Mouse (Mus musculus): ENCODE measurements around the gene Gcn1l1. TPM values are rescaled to one million over a fixed set of nuclear protein-coding genes. Genes with fewer than 3 reads are reported as not detected.

Gcn1l1 gene
- total RNA-seq, 2 experiments from 2014 or later, result 52.4 to 63.2 TPM

GRCm38 (mm10) chr5:115656677-115657076 lies 91.6 kb downstream of the Gcn1l1 start:
- DNase-seq, result no peak

GRCm38 (mm10) chr5:115657234-115657633 lies 92.2 kb downstream of the Gcn1l1 start:
- no peak for DNase-seq

DNA sequence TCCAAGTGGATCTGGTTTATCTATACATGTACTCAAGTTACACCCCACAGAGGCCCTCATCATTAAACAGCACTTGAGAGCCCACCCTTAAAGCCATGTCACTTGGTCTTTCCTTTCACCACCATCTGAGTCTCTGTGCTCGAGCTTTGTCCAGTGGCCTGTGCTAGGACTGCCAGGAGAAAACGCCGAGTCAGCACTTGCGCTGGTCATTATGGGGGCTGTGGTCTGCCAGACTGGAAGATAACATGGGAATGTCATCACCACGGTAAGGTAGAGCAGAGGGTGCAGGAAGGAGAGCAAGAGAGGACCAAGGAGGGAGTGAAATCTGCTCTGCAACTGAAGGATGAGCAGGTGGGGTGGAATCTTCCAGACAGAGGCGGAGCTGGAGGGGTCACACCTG lies 93.3 kb downstream of the Gcn1l1 start:
- no peak for DNase-seq

GRCm38 (mm10) chr5:115662658-115663057 lies 97.6 kb downstream of the Gcn1l1 start:
- DNase-seq, result no peak

DNA sequence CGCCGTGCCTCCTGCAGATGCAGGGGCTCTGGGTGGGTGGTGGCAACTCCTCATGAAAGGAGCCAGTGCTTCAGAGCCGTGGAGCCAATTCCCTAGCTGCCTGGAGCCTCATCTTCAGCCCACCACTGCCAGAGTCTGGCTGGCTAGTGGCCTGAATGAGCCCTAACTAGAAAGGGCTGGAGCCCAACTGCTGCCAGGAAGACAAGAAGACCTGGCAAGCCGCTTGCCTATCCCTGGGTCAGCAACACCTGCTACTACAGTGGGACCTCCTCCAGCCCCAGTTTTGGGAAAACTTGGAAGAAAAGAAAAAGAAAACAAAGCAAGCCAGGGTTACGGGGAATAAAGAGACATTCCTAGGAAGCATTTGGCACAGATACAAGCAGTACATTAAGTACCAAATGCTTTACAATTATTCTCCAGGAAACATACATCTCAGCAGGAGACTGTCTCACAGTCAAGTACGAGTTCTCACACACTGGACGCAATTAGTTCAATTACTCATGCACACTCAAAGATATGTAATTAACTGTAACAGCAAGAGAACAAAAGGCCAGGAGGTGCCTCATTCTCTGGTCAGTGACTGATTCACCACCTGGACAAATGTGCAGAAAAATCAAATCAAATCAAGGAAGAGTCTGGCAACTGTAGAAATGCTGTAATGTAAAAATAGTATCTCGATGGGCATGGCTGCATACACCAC lies 101.5 kb downstream of the Gcn1l1 start:
- no peak for DNase-seq

GRCm38 (mm10) chr5:115667210-115667609 lies 102.2 kb downstream of the Gcn1l1 start:
- DNase-seq, result no peak

DNA sequence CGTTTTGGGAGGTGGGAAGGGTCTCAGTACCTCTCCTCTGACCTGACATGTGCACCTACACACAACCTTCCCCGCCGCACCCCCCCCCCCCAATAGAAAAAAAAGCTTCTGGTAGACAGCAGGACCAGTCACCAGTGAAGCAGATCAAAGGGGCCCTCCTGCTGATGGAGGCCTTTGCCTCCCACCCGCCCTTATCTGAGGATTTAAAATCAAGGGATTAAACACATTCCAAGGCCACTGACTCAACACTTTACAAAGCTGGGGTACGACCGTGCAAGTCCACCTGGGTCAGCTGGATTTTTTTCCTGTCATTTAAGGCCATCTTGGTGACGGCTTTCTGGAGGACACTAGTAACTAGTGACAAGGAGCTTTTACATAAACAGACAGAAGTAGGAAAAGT lies 102.8 kb downstream of the Gcn1l1 start:
- no peak for DNase-seq

DNA sequence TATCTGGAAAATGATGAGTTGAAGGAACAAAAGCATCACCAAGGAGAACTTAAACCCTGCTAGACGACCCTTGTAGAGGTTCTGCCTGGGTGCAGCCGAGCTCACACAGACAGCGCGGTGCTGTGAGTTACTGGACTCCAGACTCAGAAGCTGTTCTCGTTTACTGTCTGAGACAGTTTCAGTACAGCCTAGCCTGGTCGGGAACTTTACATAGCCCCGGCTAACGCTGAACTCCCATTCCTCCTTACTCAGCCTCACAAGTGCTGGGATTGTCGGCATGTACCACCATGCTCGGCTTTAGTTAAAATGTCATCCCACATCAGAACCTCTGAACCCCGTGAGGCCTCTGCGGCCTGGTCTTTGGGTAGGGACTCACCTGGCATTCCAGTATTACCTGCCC lies 103.9 kb downstream of the Gcn1l1 start:
- DNase-seq, result no peak

- DNase-seq, result no peak
Observed at GRCm38 (mm10) chr5:115669974-115670373, 104.9 kb downstream of the Gcn1l1 start.

DNA sequence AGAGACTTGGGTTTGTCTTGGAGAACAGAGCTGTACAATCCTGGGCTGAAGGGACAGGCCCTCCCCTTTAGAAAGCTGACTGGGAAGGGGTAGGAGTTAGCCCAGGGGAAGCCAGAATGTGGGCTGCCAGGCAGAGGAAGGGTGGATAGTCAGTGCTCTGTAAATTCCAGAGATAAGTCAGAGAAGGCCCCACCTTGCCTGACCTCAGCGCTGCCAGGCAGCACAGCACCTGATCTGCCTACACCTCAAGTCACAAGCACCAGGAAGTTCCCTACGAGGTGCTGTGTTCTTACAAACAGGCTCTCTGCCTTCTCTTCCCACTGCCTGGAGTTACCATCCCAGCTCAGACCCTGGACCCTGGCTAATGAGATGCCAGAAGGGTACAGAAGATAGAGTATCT lies 105.4 kb downstream of the Gcn1l1 start:
- DNase-seq, result no peak

- DNase-seq, result no peak
Observed at GRCm38 (mm10) chr5:115671846-115672245, 106.8 kb downstream of the Gcn1l1 start.

Small RNA genes lying within 50 kb of the gene (microRNA-seq; reads per million reads assigned to microRNA genes)
- not detected for gene Mir7029
- not detected for gene Mir7030

Other genes starting within 250 kb of the Gcn1l1 start
- gene Srsf9, start 238.1 kb upstream of the Gcn1l1 start, total RNA-seq (2021), result 10 to 100 TPM; 67.1 to 70.7 TPM
- 10 to 100 TPM; 19.1 to 20.1 TPM for gene Gatc, start 224.1 kb upstream of the Gcn1l1 start, total RNA-seq (2021)
- gene Triap1, start 224.0 kb upstream of the Gcn1l1 start, total RNA-seq (2021), result 10 to 100 TPM; 28.5 to 30.1 TPM
- gene Cox6a1, start 216.3 kb upstream of the Gcn1l1 start, total RNA-seq (2021), result 1,000 to 10,000 TPM; 1,718 to 1,856 TPM
- 10 to 100 TPM; 15.9 to 16.2 TPM for gene Msi1, start 135.7 kb upstream of the Gcn1l1 start, total RNA-seq (2021)
- gene Pla2g1b, start 99.0 kb upstream of the Gcn1l1 start, total RNA-seq (2021), result not detected
- gene Sirt4, start 80.5 kb upstream of the Gcn1l1 start, total RNA-seq (2021), result 10 to 100 TPM; 15.8 to 31.4 TPM
- gene Pxn, start 58.6 kb upstream of the Gcn1l1 start, total RNA-seq (2021), result 10 to 100 TPM; 55.1 to 72.4 TPM
- 100 to 1,000 TPM; 933 to 968 TPM for gene Rplp0, start 5.8 kb upstream of the Gcn1l1 start, total RNA-seq (2021)
- 10 to 100 TPM; 54.0 to 57.2 TPM for gene Rab35, start 66.7 kb downstream of the Gcn1l1 start, total RNA-seq (2021)
- gene Bicdl1, start 166.4 kb downstream of the Gcn1l1 start, total RNA-seq (2021), result 10 to 100 TPM in 1 of 2 experiments, 1 to 10 TPM in 1; 7.9 to 10.6 TPM

Data from adrenal gland, postnatal 10 days (tissue).